In genomic region chr15:80066538-80066937, GRCm38 (mm10) we compare ENCODE assay signal across 11 mouse cellular contexts. TPM values are rescaled to one million over a fixed set of nuclear protein-coding genes. Genes with fewer than 3 reads are reported as not detected.
DNase-seq lines count a peak whose midpoint lies in the region; ATAC-seq and TF ChIP-seq lines count a peak whose summit lies in the region.
"Had no signal": no experiment of that assay in that cellular context is flagged by ENCODE, and none has a peak within 500 bp of the region (broad histone marks: within the 10 kb centered on the region; RNA-seq: fewer than 3 reads in every experiment).

No protein-coding gene starts in this region.

- intact Hi-C loops in gastrocnemius, adult 2 months (cut with DNase I): no loop called here

- no peaks in the 10 kb centered on the region for H3K27me3 ChIP-seq in lung, postnatal 0 days (replicated peaks; ENCODE audit: insufficient read depth, low read length)
- no peaks in the 10 kb centered on the region for H3K27me3 ChIP-seq in stomach, postnatal 0 days (ENCODE audit: control insufficient read depth, insufficient read depth, low read length)
- 0 out of 2 replicates have a peak, but pooled peaks cover 4% of the 10 kb centered on the region for H3K27me3 ChIP-seq in embryonic facial prominence, embryonic 10.5 days (replicated peaks; ENCODE audit: low read depth, poor library complexity, severe bottlenecking)

- no peak overlapping the region for H3K9ac ChIP-seq in lung, postnatal 0 days (replicated peaks; ENCODE audit: low read depth)
- H3K9ac ChIP-seq in stomach, postnatal 0 days (ENCODE audit: low read length): no peak overlapping the region
- H3K9ac ChIP-seq: midbrain, embryonic 12.5 days had no signal

- no peaks in the 10 kb centered on the region for H3K9me3 ChIP-seq in lung, postnatal 0 days (ENCODE audit: low read length)
- no peaks in the 10 kb centered on the region for H3K9me3 ChIP-seq in stomach, postnatal 0 days (ENCODE audit: control insufficient read depth, low read length)
- no peaks in the 10 kb centered on the region for H3K9me3 ChIP-seq in embryonic facial prominence, embryonic 10.5 days
- H3K9me3 ChIP-seq: hindbrain, embryonic 10.5 days; midbrain, embryonic 12.5 days had no signal

- no peak overlapping the region for H3K4me3 ChIP-seq in gastrocnemius, adult 2 months
- no peak overlapping the region for H3K4me3 ChIP-seq in lung, postnatal 0 days (ENCODE audit: low read depth, low read length)
- H3K4me3 ChIP-seq in stomach, postnatal 0 days (ENCODE audit: low read depth, low read length): no peak overlapping the region
- no peak overlapping the region for H3K4me3 ChIP-seq in embryonic facial prominence, embryonic 10.5 days
- H3K4me3 ChIP-seq: hindbrain, embryonic 10.5 days; midbrain, embryonic 12.5 days had no signal

- no peak overlapping the region for H3K27ac ChIP-seq in gastrocnemius, adult 2 months
- no peak overlapping the region for H3K27ac ChIP-seq in lung, postnatal 0 days (ENCODE audit: low read length)
- no peak overlapping the region for H3K27ac ChIP-seq in stomach, postnatal 0 days (replicated peaks)
- no peak overlapping the region for H3K27ac ChIP-seq in embryonic facial prominence, embryonic 10.5 days (replicated peaks)
- H3K27ac ChIP-seq: hindbrain, embryonic 10.5 days; midbrain, embryonic 12.5 days had no signal

- peak; percentile 65 for TF ChIP-seq CTCF in gastrocnemius, adult 2 months (IDR thresholded peaks at IDR 0.05)
- TF ChIP-seq CTCF in lung, postnatal 0 days (IDR thresholded peaks at IDR 0.05): peak; percentile 63
- TF ChIP-seq CTCF in stomach, postnatal 0 days (IDR thresholded peaks at IDR 0.05; ENCODE audit: low read depth): peak; percentile 68

- DNase-seq in gastrocnemius, adult 2 months: no peak
- DNase-seq in gastrocnemius, postnatal 25 days: no peak
- DNase-seq in lung, postnatal 0 days (ENCODE audit: low spot score): no peak
- DNase-seq in lung, postnatal 4 days: no peak
- DNase-seq in T-cell, adult 2 months (ENCODE audit: low spot score): peak; percentile 35
- DNase-seq in stomach, postnatal 0 days (ENCODE audit: low spot score): no peak
- no peak for DNase-seq in embryonic facial prominence, embryonic 10.5 days (ENCODE audit: low spot score)
- DNase-seq in urinary bladder, postnatal 14 days (ENCODE audit: low spot score): no peak
- DNase-seq: right cerebral cortex, adult 18-20 months had no signal

- H3K36me3 ChIP-seq in lung, postnatal 0 days (ENCODE audit: insufficient read depth, low read length): no peaks in the 10 kb centered on the region
- no peaks in the 10 kb centered on the region for H3K36me3 ChIP-seq in stomach, postnatal 0 days (ENCODE audit: control insufficient read depth, insufficient read depth, low read length)
- no peaks in the 10 kb centered on the region for H3K36me3 ChIP-seq in embryonic facial prominence, embryonic 10.5 days (replicated peaks)
- H3K36me3 ChIP-seq: hindbrain, embryonic 10.5 days; midbrain, embryonic 12.5 days had no signal

- 60% methylated on average over 3 of the region's 3 CpGs for WGBS in lung, postnatal 0 days
- 60% methylated on average over 3 of the region's 3 CpGs for WGBS in stomach, postnatal 0 days
- WGBS in embryonic facial prominence, embryonic 10.5 days: 55% methylated on average over 3 of the region's 3 CpGs

- no peaks in the 10 kb centered on the region for H3K4me1 ChIP-seq in lung, postnatal 0 days (ENCODE audit: insufficient read depth, low read depth, low read length)
- no peaks in the 10 kb centered on the region for H3K4me1 ChIP-seq in stomach, postnatal 0 days (replicated peaks; ENCODE audit: control insufficient read depth, insufficient read depth)
- H3K4me1 ChIP-seq in embryonic facial prominence, embryonic 10.5 days: peaks cover 43% of the 10 kb centered on the region
- H3K4me1 ChIP-seq: midbrain, embryonic 12.5 days had no signal

- no peak overlapping the region for H3K4me2 ChIP-seq in lung, postnatal 0 days (replicated peaks; ENCODE audit: low read depth, low read length)
- no peak overlapping the region for H3K4me2 ChIP-seq in stomach, postnatal 0 days (replicated peaks; ENCODE audit: low read depth)
- H3K4me2 ChIP-seq: midbrain, embryonic 12.5 days had no signal

- TF ChIP-seq EP300 in lung, postnatal 0 days (IDR thresholded peaks at IDR 0.05): no peak
- TF ChIP-seq EP300 in stomach, postnatal 0 days (optimal IDR thresholded peaks at IDR 0.05): no peak

- no peak for ATAC-seq in lung, postnatal 0 days
- ATAC-seq in stomach, postnatal 0 days (ENCODE audit: low FRiP score, low TSS enrichment): no peak

RNA-seq across cellular contexts. Expression of gene Syngr1, which starts 24.6 kb away (rescaled TPM):
- 10 to 100 TPM; 46.1 to 46.4 TPM for total RNA-seq in gastrocnemius, adult 2 months (2021)
- 10 to 100 TPM; 34.6 to 37.7 TPM for total RNA-seq in gastrocnemius, postnatal 25 days (2021)
- 34.4 and 35.3 TPM in 2 replicates for polyA plus RNA-seq in lung, postnatal 0 days (2015; fragmentation: Nextera tagmentation; extraction: Ambion mirVana)
- polyA plus RNA-seq in stomach, postnatal 0 days (2015; fragmentation: Nextera tagmentation; extraction: Ambion mirVana): 53.7 TPM in 2 replicates
- 5.9 and 7.0 TPM in 2 replicates for polyA plus RNA-seq in embryonic facial prominence, embryonic 10.5 days (2016; fragmentation: Nextera tagmentation; extraction: Ambion mirVana)

RNA-seq across cellular contexts. Expression of gene Rpl3, which starts 25.1 kb away (rescaled TPM):
- total RNA-seq in gastrocnemius, adult 2 months (2021): 10 to 100 TPM; 38.6 to 51.4 TPM
- total RNA-seq in gastrocnemius, postnatal 25 days (2021): 10 to 100 TPM; 48.4 to 80.1 TPM
- 554 and 577 TPM in 2 replicates for polyA plus RNA-seq in lung, postnatal 0 days (2015; fragmentation: Nextera tagmentation; extraction: Ambion mirVana)
- 706 and 736 TPM in 2 replicates for polyA plus RNA-seq in stomach, postnatal 0 days (2015; fragmentation: Nextera tagmentation; extraction: Ambion mirVana)
- polyA plus RNA-seq in embryonic facial prominence, embryonic 10.5 days (2016; fragmentation: Nextera tagmentation; extraction: Ambion mirVana): 1,034 and 1,049 TPM in 2 replicates

RNA-seq across cellular contexts. Expression of gene Pdgfb, which starts 51.8 kb away (rescaled TPM):
- total RNA-seq in gastrocnemius, adult 2 months (2021): 10 to 100 TPM; 14.3 to 17.3 TPM
- total RNA-seq in gastrocnemius, postnatal 25 days (2021): 10 to 100 TPM; 13.9 to 16.7 TPM
- 10.5 and 14.2 TPM in 2 replicates for polyA plus RNA-seq in lung, postnatal 0 days (2015; fragmentation: Nextera tagmentation; extraction: Ambion mirVana)
- polyA plus RNA-seq in stomach, postnatal 0 days (2015; fragmentation: Nextera tagmentation; extraction: Ambion mirVana): 3.1 and 3.6 TPM in 2 replicates
- 1.4 and 1.6 TPM in 2 replicates for polyA plus RNA-seq in embryonic facial prominence, embryonic 10.5 days (2016; fragmentation: Nextera tagmentation; extraction: Ambion mirVana)
